Mouse (Mus musculus) embryo, embryonic 10.5 days (tissue): ENCODE measurements around the gene Syn3.
"Not testable (repeated sequence)": the region's sequence is repeated elsewhere in the genome, so short reads cannot be mapped to it uniquely, and the experiment has no call there.

Experiments used
- DNase-seq: peaks from one replicate; pipeline ENCODE4 v3.0.0-alpha.2; 2015; ENCODE audit warnings: low spot score

Syn3 gene

GRCm38 (mm10) chr10:86468612-86469546 is 29.8 kb downstream of the Syn3 start:
- no peak for DNase-seq

GRCm38 (mm10) chr10:86463538-86464199 is 35.0 kb downstream of the Syn3 start:
- DNase-seq: peak; percentile 89

- no peak for DNase-seq
Measured at GRCm38 (mm10) chr10:86459643-86460042, 39.1 kb downstream of the Syn3 start.

DNA sequence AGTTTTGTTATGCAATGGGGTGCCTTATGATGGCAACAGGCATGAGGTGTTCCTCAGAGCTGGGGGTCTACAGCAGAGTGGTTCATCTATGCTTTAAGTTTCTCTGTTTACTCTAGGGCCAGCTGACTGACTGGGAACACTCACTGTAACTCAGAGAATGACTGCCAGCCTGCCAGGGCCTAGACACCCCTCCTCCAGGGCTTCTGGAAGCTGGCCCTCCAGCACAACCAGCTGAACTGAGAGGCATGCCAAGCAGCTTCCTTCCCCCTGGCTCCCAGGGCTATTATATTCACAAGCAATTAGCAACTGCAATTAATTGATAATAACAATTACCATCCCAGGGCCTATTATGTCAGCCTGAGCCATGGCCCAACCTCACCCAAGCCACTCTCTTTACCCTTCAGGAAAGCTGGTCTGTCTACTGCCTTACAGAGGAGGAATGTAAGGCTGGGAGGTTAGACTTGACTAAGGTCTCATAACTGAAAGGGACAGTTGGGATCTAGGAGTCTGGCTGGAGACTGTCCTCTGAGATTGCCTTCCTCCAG is 41.0 kb downstream of the Syn3 start:
- DNase-seq: no peak

- peak; percentile 85 for DNase-seq
Measured at GRCm38 (mm10) chr10:86457195-86457594, 41.5 kb downstream of the Syn3 start.

DNA sequence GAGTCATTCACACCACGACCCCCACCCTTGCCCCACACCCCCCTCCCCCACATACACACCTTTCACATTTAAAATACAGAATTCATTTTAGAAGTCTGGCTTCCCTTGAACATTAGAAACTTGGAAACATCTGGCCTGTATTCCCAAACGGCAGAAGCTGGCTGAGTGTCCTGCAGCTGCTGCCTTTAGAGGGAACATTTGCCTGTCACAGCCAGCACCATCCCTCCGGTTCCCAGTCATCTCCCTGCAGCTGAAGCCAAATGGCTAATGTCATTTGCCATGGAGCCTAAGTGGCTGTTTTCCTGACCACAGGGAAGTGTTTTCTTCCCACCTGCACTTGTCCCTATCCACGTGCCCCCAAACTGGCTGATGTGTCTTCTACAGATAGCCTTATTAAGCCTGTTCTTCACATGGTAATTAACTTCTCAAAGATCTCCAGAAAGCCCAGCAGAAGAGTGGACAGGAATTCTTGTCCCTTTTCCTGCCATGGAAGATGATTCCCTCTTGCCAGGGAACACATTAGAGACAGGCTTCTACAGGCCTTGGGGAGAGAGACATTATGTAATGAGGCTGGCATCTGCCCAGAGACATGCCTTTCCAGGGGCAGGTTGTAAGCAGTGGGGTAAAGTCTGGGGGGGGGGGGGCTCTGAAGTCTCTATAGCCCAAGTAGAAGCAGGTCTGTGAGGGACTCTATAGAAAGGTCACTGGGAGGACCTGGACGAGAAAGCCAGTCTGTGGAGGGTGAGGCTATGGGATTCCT is 43.2 kb downstream of the Syn3 start:
- DNase-seq: no peak

GRCm38 (mm10) chr10:86452326-86452995 is 46.2 kb downstream of the Syn3 start:
- peak; percentile 83 for DNase-seq

DNA sequence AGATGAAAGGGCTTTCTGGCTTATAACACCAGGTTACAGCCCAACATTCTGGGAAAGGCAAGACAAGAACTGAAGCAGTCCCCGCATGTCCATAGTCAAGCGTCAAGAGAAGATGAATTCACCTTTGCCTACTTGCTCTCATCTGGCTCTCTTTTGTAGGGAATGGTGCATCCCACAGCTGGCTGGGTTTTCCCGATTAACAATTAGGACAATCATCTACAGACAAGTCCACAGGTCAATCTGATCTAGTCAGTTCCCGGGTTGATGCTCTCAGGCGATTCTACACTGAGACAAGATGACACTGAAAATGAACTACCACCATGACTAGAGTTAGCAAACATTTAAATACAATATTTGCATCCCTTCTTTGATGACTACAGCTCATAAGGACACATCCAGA is 47.4 kb downstream of the Syn3 start:
- DNase-seq: no peak

- no peak for DNase-seq
Measured at GRCm38 (mm10) chr10:86446649-86447048, 52.0 kb downstream of the Syn3 start.

- no peak for DNase-seq
Measured at GRCm38 (mm10) chr10:86445207-86445606, 53.5 kb downstream of the Syn3 start.

GRCm38 (mm10) chr10:86444665-86445064 is 54.0 kb downstream of the Syn3 start:
- no peak for DNase-seq

- DNase-seq: no peak
Measured at GRCm38 (mm10) chr10:86441765-86442164, 56.9 kb downstream of the Syn3 start.

DNA sequence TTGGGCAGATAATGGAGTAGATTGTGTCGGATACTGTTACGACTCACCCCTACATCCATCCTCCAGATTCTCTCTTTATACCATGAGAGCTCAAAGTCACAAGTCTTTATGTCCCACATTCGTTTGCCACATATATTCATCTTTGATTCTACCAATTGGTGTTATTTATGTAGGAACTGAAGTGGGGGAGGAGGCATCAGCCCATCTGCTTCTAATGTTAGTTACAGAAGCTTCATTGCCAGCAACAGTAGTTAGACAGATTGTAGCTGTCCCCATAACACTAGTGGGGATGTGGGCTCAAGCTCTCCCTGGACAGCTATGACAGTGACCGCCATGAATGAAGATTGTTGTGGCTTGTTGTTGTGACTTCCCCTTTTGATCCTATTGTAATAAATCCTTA is 59.1 kb downstream of the Syn3 start:
- DNase-seq: no peak

- no peak for DNase-seq
Measured at GRCm38 (mm10) chr10:86437294-86437693, 61.4 kb downstream of the Syn3 start.

DNA sequence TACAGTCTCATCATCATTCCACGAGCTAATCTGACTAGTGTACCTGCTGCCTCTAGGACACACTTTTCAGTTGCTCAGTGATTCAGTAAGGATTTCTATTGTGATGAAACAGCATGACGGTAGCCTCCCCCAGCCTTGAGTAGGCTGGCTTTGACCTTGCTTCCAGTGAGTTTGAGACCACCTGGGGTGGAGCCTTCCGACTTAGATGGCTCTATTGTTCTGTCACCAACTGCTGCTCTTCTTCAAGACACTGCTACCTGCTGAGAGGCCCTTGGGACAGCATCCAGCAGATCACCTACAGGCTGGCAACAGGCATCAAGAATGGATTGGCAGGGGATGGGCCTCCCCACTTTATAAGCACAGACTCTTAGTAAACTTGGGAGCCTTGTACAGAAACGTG is 63.7 kb downstream of the Syn3 start:
- not testable (repeated sequence) for DNase-seq

- no peak for DNase-seq
Measured at GRCm38 (mm10) chr10:86429651-86430050, 69.0 kb downstream of the Syn3 start.

DNA sequence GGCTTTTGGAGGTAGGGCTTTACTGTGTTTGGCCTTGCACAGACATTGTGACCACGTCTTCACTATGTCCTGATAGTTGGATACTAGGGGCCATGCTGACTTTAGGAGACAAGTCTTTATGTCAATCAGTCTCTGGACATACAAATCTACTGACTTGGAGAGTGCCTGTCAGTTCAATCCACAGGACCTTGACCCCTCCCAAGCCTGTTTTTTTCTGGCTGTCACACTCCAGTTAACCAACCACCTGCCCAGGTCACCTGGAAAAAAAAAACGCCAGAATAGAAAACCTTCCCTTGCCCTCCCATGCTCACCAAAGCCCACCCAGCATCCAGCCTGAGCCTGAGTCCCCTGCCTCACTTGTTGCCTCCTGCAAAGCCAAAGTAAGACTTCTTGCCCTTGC is 70.7 kb downstream of the Syn3 start:
- DNase-seq: no peak

GRCm38 (mm10) chr10:86425690-86426530 is 72.8 kb downstream of the Syn3 start:
- DNase-seq: peak; percentile 81

DNA sequence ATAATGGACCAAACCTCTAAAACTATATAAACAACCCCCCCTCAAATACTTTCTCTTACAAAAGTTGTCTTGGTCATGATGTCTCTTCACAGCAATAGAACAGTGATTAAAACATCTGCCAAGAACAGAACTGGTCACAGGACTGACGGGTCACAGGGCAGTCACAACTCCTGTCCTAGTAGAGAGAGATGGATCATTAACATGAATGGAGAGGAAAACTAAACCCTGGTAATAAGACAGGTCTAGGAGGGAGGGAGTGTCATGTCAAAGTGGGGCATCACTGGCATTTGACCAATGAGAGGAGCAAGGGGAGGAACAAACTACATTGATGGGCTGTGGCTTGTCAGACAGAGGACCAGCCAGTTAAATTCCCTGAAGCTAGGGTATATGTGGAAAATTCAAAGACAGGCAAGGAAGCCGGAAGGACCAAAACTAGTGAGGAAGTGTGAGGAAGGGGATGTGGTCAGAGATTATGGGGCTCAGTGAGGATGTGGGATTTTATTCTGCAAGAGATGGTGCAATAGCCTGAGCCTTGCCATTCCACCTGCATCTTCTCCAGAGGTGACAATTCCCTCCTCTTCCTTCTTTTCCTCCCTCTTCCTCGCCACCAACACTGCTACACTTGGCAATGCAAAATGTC is 76.8 kb downstream of the Syn3 start:
- DNase-seq: no peak

GRCm38 (mm10) chr10:86418931-86419330 is 79.8 kb downstream of the Syn3 start:
- DNase-seq: no peak
